Mouse (Mus musculus): ENCODE measurements around the gene Il20rb.

DNA sequence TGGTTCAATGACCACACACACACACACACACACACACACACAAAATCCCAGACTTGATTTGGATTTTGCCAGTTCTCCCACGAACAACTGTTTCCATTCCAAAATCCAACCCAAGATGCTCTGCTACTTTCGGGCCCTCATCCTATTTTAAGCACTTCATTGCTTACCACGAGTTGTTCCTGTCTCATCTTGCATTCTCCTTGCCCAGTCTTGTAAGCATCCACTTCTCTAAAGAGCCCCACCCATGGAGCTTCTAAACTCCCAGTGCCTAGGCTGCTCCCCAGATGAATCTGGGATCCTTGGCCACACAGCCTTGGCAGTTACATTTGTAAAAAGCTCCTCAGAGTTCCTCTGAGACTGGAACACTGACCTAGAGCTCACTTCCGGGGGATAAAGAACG, 3.3 kb downstream of the Il20rb start:
- no peak for TF ChIP-seq POLR2A (IDR thresholded peaks at IDR 0.05; ENCODE audit: borderline replicate concordance, extremely low read depth, low read depth, low read length)
- no peak for TF ChIP-seq CTCF (IDR thresholded peaks at IDR 0.05; ENCODE audit: insufficient read depth, low read length)
